Mouse (Mus musculus) bone marrow, adult 2 months (tissue): ENCODE data around the gene Vwa1.

Experiments
- CTCF ChIP-seq: fragments of 200-500 bp; IDR thresholded peaks from 2 replicates; pipeline ENCODE4 v1.5.1; 2011; ENCODE audit warnings: low read length, control low read depth; ENCODE audit not compliant: control insufficient read depth, insufficient read depth
- POLR2A ChIP-seq: fragments of 200-500 bp; IDR thresholded peaks from 2 replicates; pipeline ENCODE4 v1.6.1; 2011; ENCODE audit warnings: low read depth, mild to moderate bottlenecking, control low read depth, low read length, borderline replicate concordance; ENCODE audit not compliant: control insufficient read depth

DNA sequence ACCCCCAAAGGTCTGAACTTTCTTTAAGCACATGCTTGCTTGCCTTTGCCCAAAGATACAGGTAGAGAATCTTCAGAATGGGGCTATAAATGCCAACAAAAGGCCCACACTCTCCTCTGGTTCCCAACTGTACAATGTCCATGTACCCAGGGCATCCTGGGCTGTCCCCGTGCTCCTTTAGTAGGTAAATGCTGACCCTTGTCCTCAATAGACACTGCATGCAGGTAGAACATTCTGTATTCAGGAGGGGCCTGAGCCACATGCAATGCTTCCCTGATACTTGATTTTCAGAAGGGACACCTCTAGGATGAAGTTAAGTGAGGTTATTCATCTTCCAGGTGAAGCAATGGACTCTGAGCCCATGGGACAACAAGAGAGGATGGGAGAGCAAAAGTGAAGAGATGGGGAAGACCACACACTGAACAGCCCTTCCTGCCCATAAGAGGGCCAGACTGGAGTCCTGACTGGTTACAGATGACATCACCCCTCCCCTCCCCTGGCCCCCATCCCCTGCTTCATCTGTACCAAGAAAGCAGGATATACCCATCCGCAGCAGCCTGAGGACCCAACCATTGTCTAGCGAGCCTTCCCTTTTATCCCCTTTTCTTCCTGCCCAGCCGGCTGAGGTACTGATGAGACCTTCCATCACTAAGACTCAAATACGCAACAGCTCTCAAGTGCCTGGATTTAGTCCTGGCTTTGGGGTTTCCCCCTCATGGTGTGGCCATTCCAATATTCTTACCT, 991 bp downstream of the Vwa1 start:
- TF ChIP-seq CTCF: no peak
- no peak for TF ChIP-seq POLR2A
